Mouse (Mus musculus) kidney, adult 8-10 months (tissue): ENCODE results near the gene Gad1.

ENCODE experiments used
- DNase-seq, 2 experiments: peaks; one replicate each; pipeline ENCODE4 v3.0.0; 2022

The Gad1 gene

DNA sequence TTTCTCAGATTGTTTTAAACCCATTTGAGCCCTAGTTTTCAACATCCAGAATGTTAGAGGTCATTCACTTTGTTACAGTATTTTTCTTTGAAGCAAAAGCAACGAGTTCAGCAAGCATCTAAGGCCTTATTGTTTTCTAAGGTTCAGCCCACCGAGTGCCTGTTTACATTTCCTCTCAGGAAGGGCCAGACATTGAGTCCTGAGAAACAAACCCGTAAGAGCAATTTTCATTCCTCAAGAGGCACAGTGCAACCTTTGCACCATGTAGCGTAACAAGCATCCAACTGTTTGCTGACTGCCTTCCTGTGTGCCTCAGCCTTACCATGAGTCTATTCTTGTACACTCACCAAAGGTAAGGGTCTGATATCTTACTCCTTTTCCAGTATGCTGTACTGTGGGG is at the start of gene Gad1:
Gene Gad1 (plus strand): TSS at position 301 of the 400 bp plus-strand sequence.
- no peak for DNase-seq

DNA sequence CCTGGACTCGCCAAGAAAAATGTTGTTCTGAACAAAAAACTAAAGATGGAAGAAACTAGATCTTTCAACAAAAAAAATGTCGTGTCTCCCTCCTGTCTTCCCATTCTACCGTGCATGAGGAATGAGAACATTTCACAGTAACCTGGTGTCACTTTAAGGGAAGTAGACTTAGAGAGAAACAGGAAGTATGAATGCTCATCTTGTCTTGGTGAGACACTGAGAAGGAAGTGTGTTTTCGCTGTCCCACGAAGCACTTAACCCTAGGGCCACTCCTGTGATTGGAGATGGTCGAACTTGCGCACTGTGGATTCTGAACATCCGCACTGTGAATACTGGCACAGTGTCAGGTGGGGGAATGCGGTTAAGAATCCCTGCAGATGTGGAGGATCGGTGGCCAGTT is 49.4 kb upstream of the Gad1 start:
- no peak for DNase-seq

DNA sequence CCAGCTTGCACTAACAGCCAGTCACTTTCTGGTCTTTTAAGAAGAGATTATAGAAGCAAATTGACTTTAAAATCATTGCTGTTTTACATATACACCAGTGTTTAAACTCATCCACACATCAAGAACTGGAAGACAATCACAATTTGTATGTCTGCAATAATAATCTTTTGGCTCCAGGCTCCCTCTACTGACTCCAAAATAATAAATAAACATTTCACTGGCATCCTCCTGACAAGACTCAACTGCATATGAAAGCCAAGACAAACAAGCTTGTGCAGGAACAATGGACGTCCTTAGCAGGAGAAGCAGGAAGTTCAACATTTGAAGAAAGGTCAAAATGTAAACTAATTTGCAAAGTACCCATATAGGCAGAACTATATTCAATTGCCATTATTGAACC is 47.6 kb upstream of the Gad1 start:
- DNase-seq, result no peak

DNA sequence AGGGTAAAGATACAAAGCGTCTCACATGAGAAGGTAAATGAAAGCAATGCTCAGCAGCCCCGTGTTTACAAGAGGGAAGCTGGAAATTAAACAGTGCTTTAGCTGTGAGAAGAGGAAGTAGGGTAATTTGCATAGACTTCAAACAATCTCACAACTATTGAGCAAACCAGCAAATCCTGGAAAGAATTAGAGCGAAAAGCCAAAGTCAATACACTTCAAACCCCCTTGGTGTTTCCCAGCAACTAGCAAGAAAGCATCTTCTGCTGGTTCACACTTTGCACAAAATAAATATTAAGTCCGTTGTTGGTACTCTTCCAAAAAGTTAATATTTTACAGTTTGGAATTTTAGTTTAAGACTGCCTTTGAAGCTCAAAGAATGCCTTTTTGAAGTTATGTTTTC is 47.0 kb upstream of the Gad1 start:
- peak in 1 of 2 experiments; percentile 33 for DNase-seq

DNA sequence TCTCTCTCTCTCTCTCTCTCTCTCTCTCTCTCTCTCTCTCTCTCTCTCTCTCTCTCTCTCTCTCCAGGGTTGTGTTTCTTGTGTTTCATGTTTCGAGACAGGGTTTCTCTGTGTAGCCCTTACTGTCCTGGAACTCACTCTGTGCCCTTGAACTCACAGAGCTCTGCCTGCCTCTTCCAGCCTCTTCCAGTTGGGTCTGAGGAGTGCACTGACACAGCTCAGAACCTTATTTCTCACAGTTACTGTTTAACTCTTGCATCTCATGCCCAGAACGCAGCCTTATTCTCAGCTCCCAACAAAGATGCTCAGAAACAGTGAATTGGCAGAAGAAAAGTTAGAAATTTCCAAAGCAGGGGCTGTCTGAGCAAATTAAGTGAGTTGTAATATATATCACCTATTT is 46.5 kb upstream of the Gad1 start:
- peak in 1 of 2 experiments; percentile 19 for DNase-seq

DNA sequence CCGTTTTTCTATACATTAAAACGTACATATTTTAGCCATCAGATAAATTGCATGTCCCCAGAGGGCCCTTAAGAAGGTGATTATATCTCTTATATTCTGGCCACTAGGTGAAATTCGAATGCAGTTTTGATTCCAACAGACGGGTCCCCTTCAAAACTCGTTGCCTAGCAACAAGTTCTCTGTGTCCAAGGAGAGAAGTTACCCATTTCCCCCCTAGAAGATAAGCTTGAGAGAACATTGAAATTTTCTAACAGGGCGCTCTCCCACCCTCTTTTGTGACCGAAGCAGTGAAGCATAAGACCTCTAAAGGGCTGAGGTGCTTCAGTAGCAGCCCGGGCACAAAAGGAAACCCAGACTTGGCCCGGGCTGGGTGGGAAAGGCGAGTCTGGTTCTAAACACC is 44.4 kb upstream of the Gad1 start, which contains the start of gene Erich2:
Gene Erich2 (plus strand): TSS at position 324 of the 400 bp plus-strand sequence.
- no peak for DNase-seq

DNA sequence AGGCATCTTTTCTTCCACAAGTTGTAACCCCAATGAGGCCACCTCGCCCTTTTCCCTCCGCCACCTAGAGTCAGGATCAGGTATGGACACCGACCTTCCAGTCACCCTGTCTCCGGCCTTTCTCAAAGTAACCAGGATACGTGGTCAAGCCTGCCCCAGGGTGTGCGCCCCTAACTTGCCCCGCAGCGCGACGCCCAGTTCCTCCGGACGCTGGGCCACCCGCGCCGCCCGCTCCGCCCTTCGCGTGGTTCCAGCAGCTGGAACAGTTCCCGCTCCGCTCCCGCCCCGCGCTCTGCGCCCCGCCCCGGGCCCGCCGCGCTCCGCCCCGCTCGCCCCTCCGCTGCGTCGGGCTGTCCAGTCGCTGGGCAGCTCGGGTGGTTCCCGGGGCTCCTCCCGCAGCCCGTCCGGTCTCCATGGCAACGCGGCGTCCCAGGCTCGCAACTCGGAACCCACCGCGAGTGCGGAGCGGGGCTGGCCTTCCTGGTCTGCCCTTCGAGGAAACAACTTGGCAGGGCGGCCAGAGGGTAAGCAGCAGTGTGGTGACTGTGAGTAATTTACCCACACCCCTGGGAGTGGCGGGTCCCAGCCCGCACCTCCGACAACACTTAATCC is 43.7 kb upstream of the Gad1 start:
- DNase-seq, result peak; percentile 84 to 85

DNA sequence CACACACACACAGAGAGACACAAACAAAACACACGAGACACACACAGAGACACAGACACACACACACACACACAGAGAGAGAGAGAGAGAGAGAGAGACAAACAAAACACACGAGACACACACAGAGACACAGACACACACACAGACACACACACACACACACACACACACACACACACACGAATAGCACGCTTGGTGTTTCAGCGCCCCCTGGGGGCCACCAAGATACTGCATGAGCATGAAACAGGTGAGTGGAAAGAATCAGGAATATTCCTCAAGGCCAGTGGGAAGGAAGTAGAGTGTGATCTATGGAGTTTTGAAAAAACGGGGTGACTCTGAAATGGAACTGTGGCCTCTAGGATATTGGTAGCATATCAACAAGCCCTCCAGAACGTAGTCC is 14.6 kb upstream of the Gad1 start:
- peak in 1 of 2 experiments; percentile 57 for DNase-seq

DNA sequence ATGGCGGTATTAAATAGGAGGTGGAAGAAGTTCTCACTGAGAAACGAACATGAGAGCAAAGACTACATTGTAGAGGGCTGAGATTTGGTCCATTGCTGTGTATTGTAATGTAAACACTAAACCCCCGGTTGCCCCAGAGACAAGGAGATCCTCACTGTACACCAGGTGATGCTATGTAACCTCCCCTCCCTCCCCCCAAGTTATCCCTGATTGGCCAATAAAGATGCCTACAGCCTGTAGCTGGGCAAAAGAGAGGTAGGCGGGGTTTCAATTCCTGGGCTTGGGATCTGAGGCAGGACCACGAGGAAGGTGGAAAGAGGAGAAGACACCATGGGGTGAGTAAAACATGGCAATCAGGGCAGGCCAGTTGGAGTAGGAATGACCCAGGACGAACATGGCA is 2.2 kb upstream of the Gad1 start:
- DNase-seq, result no peak

DNA sequence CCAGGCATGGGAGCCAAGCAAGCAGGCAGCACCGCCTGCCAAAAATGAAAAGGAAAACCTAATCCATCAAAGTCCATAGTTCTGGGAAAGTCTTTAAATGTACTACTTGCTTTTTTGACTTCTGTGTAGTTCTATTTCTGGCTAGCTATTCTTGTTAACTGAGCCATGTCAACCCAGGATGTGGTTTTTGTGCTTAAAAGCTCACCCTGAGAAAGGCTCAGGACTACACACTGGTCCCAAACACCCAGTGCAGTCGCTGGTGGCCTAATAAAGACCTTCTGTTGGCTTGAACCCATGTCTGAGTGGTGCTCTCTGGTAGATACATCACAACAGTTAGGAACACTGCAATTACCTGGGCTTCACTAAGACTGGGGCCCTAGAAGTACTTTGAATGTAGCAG is 1.4 kb upstream of the Gad1 start:
- DNase-seq, result no peak

DNA sequence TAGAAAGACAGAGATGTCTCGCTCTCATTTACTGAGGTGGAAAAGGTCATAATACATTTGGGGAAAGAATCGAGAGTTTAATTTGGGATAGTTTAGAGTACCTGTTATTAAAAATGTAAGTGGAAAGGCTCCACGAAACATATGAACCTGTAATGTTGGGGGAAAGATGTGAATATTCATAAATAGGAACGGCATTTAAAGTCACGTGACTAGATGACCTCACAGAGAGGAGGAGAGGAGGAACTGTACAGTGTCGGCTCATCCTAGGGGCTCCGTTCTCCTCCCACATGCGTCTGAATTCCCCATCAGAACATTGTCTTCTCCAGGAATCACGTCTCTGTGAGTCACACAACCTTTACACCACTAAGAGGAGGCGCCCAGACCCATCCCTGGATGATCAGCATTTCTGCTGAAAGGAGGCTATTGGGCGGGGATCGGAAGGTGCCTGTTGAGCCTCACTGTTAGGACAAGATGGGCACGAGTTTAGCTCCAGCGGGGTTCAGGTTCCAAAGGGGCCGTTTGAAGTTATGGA is 739 bp upstream of the Gad1 start:
- DNase-seq, result no peak

DNA sequence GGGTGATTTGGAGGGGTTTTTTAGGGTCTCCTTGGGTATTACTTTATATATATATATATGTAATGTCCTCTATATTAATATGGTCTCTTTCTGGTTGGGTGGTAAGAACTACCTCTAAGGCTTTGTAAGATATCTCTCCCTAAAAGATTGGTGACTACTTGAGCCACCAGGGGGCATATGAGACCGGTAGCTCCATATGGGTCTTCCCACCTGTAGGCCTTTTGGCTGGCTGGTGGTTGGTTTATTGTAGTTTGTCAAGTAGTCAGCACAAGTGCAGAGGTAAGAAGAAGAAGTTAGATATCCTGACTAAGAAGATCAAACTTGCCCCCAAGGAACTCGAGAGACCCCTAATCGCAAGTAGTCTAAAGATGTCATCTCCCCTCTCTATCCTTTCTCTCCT is 954 bp downstream of the Gad1 start:
- no peak for DNase-seq

DNA sequence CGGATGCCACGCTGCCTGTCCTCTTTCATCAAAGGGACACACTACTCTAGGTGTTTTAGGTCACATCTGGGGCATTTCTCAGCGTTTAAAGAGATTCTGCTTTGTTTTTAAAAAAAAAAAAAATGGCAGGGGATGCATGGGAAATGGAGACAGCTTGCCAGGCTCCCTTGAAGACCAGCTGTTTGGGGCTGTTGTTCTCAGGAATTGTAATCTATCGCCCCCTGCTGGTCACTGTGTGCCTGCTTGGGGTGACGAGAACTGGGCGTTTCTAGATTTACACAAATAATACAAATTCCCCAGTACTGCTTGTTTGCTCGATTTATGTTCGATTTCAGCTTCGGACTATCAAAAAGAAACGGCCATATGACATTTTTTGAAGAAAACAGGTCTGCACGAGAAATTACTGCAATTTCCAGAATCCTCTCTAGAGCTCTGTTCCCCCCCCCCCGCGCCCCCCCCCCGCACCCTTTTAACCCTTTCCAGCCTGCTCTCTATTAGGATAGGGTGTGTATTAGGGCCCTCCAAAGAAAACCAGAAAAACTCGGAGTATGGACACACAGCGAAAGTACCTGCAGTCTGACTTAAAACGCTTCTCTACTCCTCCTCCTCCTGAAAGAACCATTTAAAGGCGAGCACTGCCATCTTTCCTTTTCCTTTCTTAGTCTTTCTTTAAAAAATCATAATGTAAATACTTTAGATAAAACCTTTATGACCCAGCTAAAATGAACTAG is 5.4 kb downstream of the Gad1 start:
- peak; percentile 64 to 81 for DNase-seq

DNA sequence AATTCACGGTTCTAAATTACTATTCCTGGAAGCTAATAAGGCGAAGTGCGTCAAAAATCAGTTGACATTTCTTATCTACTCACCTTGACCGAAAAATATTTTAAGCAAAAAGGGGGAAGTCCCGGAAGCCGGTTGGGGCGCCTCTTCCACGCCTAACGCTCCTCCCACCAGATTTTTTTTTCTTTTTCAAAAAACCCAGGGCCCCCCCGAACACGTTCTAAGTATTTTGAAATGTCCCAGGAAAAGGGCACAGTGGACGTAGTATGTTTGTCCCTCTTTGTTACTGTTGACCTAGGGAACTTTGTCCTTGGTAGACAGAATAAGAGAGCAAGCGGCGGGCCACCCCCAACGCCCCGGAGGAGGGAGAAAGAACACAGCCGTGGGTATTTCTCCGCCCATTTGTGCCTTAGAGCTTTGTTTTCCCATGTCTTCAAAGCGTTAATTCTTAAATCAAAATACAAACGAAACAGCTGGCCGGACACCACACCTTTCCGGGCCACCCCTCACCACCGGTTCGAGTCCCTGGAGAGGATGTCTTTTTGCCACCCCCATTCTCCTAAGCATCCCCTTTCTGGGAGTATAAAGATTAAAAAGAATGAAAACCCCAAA is 6.1 kb downstream of the Gad1 start:
- DNase-seq, result no peak

DNA sequence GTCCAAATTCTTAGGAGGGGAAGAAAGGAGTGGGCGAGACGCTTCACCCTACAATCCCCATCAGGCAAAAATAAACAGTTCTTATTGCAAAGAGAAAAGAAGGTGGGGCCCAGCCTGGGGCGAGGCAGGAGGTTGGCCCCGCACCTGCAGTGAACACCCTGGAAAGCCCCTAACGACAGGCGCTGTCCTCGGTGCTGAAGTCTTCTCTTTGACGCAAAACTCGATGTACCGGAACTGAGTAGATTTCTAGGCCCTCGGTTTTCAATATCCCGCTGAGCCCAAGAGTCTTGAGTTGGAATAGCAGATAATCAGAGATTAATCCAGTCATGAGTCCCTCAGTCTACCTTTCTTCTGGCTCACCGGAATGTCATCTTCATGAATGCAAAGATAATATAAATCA is 6.6 kb downstream of the Gad1 start:
- DNase-seq, result peak; percentile 20 to 73

DNA sequence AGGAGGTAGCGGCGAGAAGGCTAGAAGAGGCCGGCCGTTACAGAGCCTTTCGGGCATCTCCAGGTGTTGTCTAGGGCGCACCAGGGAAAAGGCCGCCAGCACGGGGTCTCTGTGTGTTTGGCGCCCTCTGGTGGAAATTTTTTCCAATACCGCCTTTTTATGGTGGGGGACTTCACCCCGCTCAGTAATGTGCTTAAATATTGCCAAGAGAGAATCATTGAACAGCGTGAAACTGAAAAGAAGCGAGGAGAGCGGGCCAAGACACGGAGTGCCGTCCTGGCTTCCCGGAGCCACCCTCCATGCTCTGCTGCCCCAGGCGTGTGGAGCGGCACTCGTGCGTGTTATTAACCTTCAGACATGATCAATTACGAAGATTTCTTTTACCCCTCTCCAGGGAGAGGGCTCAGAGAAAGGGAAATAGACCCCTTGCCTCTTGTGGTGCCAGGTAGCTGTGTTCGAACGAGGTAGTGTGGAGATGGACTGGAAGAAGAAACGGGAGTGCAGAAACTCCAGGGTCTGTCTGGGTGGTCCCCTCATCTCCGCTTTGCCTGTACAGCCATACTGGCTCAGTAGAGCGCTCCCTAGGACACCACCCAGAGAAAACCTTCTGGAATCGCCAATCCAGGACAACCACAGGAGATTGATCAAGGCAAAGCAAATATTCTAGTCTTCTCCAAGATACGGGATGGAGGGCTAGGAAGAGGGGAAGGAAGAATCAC is 8.4 kb downstream of the Gad1 start:
- peak; percentile 13 to 43 for DNase-seq

DNA sequence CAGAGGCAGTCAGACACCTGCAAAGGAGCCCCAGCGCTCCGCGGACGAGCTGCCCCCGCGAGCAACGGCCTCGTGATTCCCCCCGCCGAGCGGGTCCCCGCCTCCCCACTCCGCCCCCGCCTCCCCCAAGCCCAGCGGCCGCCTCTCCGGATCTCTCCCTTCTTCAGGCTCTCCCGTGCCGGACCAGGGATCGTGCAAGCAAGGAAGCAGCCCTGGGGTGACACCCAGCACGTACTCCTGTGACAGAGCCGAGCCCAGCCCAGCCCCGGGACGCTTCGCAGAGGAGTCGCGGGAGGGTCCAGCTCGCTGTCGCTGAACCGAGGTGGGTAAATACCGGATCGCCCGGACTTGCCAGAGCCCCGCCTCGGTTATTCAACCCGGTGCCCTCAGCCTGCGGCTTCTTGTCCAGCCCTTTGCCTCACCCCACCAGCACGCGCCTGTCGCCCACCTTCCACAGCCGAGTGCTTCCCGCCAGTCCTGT is 9.2 kb downstream of the Gad1 start:
- no peak for DNase-seq

DNA sequence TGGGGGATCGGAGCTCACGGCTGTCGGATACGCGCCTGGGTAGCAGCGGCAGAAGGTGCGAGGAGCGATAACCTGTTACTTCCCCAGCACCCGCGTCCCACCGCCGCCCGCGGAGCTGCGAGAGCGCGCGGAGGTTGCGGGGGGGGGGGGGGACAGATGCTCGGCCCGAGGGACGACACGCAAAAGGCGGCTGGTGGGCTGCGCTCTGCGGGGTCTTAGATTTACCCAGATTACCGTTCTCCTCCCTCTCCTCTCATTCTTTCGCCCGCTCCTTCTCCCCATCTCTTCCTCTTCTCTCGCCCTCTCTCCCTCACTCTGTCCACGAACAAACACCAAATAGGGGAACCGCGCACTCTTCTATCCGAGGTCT is 9.7 kb downstream of the Gad1 start:
- no peak for DNase-seq

DNA sequence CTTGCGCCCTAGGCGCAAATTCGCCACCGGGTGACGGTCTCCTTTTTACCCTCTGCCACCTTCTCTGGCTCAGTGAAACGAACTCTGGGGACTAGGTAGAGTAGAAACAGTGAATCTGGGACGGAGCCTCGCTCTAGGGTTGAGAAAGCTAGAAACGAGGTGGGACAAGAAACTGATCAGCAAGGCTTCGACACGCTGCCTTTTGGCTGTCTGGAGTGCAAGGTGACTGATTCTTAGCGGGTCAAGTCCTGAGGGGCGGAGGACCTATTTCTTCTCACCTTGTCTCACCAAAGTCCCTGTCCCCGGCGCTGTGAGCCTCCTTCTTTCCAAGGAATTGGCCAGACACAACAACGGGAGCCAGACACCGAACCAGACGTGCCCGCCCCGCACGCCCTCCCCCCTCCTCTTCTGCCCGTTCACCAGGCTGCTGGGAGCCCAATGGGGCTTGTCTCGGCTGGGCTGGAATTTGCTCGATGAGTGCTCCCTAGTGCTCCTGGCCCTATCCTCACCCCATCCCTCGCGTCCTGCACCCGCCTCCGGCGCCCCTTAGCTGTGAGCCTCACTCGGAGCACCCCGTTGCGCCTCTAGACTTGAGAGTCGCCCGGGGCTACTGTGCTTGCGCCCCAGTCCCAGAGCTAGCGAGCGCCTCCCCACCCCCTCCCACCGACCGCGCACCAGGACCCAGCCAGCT is 10.3 kb downstream of the Gad1 start:
- DNase-seq, result no peak

DNA sequence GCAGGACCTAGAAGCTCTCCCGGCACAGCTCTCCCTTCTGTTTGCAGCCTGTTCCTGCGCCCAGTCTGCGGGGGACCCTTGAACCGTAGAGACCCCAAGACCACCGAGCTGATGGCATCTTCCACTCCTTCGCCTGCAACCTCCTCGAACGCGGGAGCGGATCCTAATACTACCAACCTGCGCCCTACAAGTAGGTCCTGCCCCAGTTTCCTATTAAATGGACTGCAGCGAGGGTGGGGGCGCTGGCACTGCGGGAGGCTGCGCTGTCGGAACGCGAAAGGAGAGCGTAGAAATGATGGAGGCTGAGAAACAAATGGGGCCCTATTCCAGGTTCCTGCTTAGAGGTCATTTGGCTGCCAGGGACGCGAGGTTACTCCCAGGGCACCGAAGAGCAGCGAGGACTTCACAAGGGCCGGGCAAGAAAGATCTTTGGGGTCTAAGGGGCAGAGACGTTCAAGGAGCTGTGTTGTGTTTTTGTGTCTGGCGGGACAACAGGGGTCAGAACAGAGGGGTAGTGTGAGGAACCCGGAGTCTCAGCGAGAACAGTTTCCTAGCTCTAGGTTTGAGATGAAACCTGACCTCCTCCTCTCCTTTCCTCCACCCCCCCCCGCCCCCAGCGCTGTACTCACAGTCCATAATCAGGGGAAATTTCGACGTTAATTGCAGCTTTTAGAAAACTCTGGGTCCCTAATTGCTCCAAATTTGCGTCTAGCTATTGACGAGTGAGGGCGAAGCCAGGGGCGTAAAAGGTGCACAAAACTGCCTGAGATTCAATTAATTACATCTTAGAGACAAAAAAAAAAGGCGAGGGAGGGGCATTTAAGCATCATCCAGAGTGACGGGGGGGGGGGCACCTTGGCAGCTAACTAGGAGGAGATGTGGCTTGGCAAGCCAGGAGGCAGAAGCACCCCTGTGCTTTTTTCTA is 11.1 kb downstream of the Gad1 start:
- DNase-seq, result no peak

DNA sequence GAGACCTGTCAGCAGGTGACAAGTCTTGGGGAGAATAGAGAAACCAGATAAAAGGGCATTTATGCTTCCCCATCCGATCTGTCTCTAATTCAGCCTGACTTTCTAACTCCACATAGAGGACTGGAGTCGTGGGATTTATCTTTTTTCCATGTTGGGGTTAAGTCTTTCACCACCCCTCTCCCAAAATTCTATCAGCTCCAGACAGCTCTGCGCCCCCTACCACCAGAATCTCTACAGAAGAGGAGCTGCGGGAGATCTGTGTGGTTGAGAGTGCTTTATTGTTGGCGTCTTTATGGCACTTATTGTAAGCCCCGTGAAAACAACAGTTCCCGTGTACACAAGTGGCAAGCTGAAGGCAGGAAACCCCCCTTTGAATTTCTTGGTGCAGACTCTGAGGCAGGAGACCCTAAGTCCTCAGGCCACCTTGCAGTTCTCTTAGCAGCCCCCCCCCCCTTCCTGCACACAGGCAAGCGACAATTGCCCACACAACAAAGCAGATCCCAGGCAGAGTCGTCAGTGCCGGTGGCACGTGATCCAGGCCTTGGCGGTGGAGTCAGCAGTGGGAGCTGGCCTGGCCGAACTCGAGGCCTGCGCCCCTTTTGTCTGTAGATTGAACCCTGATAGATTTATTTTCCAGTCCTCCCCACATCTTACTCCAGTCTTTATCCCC is 11.9 kb downstream of the Gad1 start:
- no peak for DNase-seq
